Mouse (Mus musculus) spleen, adult 2 months (tissue): ENCODE results near the gene Pcdh7. TPM values are rescaled to one million over a fixed set of nuclear protein-coding genes. Genes with fewer than 3 reads are reported as not detected.

Experiments used
- DNase-seq, 2 experiments: peaks; one replicate each; pipeline versions ENCODE4 v3.0.0 to v3.0.0-alpha.2; 2012 to 2021; ENCODE audit warnings: low spot score in 2 of 2, low read depth in 1 of 2
- H3K27ac ChIP-seq: fragments of 200-500 bp; 2 replicates; pipeline ENCODE4 v1.5.1; 2012; ENCODE audit warnings: low read length, inconsistent platforms; ENCODE audit not compliant: insufficient read depth
- H3K27me3 ChIP-seq: fragments of 200-500 bp; 2 replicates; pipeline ENCODE4 v1.6.1; 2012; ENCODE audit warnings: mild to moderate bottlenecking, moderate library complexity, low read length, inconsistent platforms; ENCODE audit not compliant: control insufficient read depth, insufficient read depth
- H3K36me3 ChIP-seq: fragments of 200-500 bp; 2 replicates; pipeline ENCODE4 v1.6.1; 2012; ENCODE audit warnings: mild to moderate bottlenecking, low read length, inconsistent platforms; ENCODE audit not compliant: control insufficient read depth, insufficient read depth
- H3K4me1 ChIP-seq: fragments of 200-500 bp; 2 replicates; pipeline ENCODE4 v1.6.1; 2011; ENCODE audit warnings: inconsistent platforms; ENCODE audit not compliant: control insufficient read depth, insufficient read depth, insufficient read length
- H3K4me3 ChIP-seq: fragments of 200-500 bp; 2 replicates; pipeline ENCODE4 v1.5.1; 2011; ENCODE audit warnings: mild to moderate bottlenecking, inconsistent platforms; ENCODE audit not compliant: insufficient read depth, insufficient read length; ENCODE audit errors: extremely low read depth
- CTCF ChIP-seq: fragments of 200-500 bp; IDR thresholded peaks from 2 replicates; pipeline ENCODE4 v1.5.1; 2011; ENCODE audit warnings: mild to moderate bottlenecking, inconsistent platforms; ENCODE audit not compliant: insufficient read depth, insufficient read length, insufficient replicate concordance; ENCODE audit errors: extremely low read depth
- POLR2A ChIP-seq: fragments of 200-500 bp; IDR thresholded peaks from 2 replicates; pipeline ENCODE4 v1.6.1; 2011; ENCODE audit warnings: low read depth, low read length, inconsistent platforms
- WGBS: fragments of 180-500 bp; shearing (Covaris S2); methylation state at CpG from one replicate; pipeline ENCODE4 v1.1.7; 2018; 5-methylcytosine and 5-hydroxymethylcytosine counted together
- polyA plus RNA-seq: library from polyadenylated mRNA; depleted of rRNA; stranded (reverse); fragments of >200 nt; gene quantifications from 2 replicates; pipeline ENCODE4 v1.2.3, GENCODE M21; 2012

The Pcdh7 gene
- polyA plus RNA-seq, 1 experiment, result 2.8 TPM

- no peak for TF ChIP-seq CTCF
- H3K27ac ChIP-seq, result no peak overlapping the region
- no peak overlapping the region for H3K4me3 ChIP-seq
- H3K27me3 ChIP-seq, result no peaks in the 10 kb centered on the region
- no peak for DNase-seq
- 80% methylated on average over 3 of the region's 3 CpGs for WGBS
- H3K36me3 ChIP-seq, result no peaks in the 10 kb centered on the region
- H3K4me1 ChIP-seq, result no peaks in the 10 kb centered on the region
Measured at GRCm38 (mm10) chr5:57767346-57767745, 49.6 kb downstream of the Pcdh7 start.

GRCm38 (mm10) chr5:57768469-57769022 lies 50.8 kb downstream of the Pcdh7 start:
- Histone ChIP-seq H3K4me1 (no peaks in the 10 kb centered on the region), H3K4me3 (no peak overlapping the region; the same call in 1 of the 2 replicates), H3K27ac (no peak overlapping the region), H3K27me3 (no peaks in the 10 kb centered on the region), H3K36me3 (no peaks in the 10 kb centered on the region)
- TF ChIP-seq CTCF (no peak), POLR2A (no peak)
- no peak for DNase-seq
- 90% methylated on average over 10 of the region's 10 CpGs for WGBS

- 94% methylated on average over 7 of the region's 7 CpGs for WGBS
Measured at GRCm38 (mm10) chr5:57769644-57770043, 51.9 kb downstream of the Pcdh7 start.

GRCm38 (mm10) chr5:57770364-57770763 lies 52.6 kb downstream of the Pcdh7 start:
- no peaks in the 10 kb centered on the region for H3K36me3 ChIP-seq
- no peaks in the 10 kb centered on the region for H3K27me3 ChIP-seq
- H3K4me1 ChIP-seq, result no peaks in the 10 kb centered on the region
- H3K4me3 ChIP-seq, result no peak overlapping the region
- no peak for DNase-seq
- 23% methylated on average over 3 of the region's 3 CpGs for WGBS
- TF ChIP-seq POLR2A, result no peak
- TF ChIP-seq CTCF, result no peak
- H3K27ac ChIP-seq, result no peak overlapping the region

More at GRCm38 (mm10) chr5:57769644-57770043, 51.9 kb downstream of the Pcdh7 start:
- no peak for DNase-seq
- H3K4me3 ChIP-seq, result no peak overlapping the region
- H3K4me1 ChIP-seq, result no peaks in the 10 kb centered on the region
- H3K36me3 ChIP-seq, result no peaks in the 10 kb centered on the region
- H3K27me3 ChIP-seq, result no peaks in the 10 kb centered on the region
- no peak overlapping the region for H3K27ac ChIP-seq
- TF ChIP-seq CTCF (no peak), POLR2A (no peak)

GRCm38 (mm10) chr5:57771122-57771521 lies 53.4 kb downstream of the Pcdh7 start:
- no peaks in the 10 kb centered on the region for H3K36me3 ChIP-seq
- TF ChIP-seq POLR2A, result no peak
- no peak for TF ChIP-seq CTCF
- no peak for DNase-seq
- WGBS, result 83% methylated on average over 6 of the region's 6 CpGs
- H3K27ac ChIP-seq, result no peak overlapping the region
- H3K27me3 ChIP-seq, result no peaks in the 10 kb centered on the region
- H3K4me1 ChIP-seq, result no peaks in the 10 kb centered on the region
- no peak overlapping the region for H3K4me3 ChIP-seq

GRCm38 (mm10) chr5:57772711-57773110 lies 54.9 kb downstream of the Pcdh7 start:
- 93% methylated on average over 3 of the region's 3 CpGs for WGBS
- Histone ChIP-seq H3K27ac (no peak overlapping the region), H3K4me1 (no peaks in the 10 kb centered on the region), H3K27me3 (no peaks in the 10 kb centered on the region), H3K4me3 (no peak overlapping the region), H3K36me3 (no peaks in the 10 kb centered on the region)
- no peak for TF ChIP-seq CTCF
- no peak for DNase-seq

- no peak for TF ChIP-seq POLR2A
- TF ChIP-seq CTCF, result no peak
- Histone ChIP-seq H3K27me3 (no peaks in the 10 kb centered on the region), H3K36me3 (no peaks in the 10 kb centered on the region), H3K27ac (no peak overlapping the region), H3K4me3 (no peak overlapping the region), H3K4me1 (no peaks in the 10 kb centered on the region)
- no peak for DNase-seq
- 96% methylated on average over 2 of the region's 2 CpGs for WGBS
Measured at GRCm38 (mm10) chr5:57774496-57774895, 56.7 kb downstream of the Pcdh7 start.
